Mouse (Mus musculus): Measurements from ENCODE around the gene Ctnnbip1. TPM values are rescaled to one million over a fixed set of nuclear protein-coding genes. Genes with fewer than 3 reads are reported as not detected.

Gene Ctnnbip1
- polyA plus RNA-seq, 1 experiment from 2014 or later, result 47.5 TPM

DNA sequence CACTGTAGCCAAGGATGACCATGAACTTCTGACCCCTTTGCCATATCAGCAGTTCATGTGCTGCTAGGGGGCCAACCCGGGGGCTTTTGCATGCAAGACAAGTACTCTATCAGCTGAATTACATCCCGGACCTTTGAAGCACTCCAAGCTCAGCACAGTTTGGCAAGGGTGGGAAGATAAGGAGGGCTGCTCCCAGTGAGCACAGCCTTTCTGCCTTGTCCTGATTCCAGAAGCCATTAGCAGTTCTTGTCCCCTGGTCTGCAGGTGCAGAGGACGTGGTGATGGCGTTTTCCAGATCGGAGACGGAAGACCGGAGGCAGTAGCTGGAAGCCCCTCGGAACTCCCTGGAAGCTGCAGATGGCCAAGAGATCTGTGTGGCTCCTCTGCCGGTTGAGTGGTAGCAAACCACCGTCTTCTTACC is 45.9 kb downstream of the Ctnnbip1 start:
- no peak overlapping the region for H3K9ac ChIP-seq

DNA sequence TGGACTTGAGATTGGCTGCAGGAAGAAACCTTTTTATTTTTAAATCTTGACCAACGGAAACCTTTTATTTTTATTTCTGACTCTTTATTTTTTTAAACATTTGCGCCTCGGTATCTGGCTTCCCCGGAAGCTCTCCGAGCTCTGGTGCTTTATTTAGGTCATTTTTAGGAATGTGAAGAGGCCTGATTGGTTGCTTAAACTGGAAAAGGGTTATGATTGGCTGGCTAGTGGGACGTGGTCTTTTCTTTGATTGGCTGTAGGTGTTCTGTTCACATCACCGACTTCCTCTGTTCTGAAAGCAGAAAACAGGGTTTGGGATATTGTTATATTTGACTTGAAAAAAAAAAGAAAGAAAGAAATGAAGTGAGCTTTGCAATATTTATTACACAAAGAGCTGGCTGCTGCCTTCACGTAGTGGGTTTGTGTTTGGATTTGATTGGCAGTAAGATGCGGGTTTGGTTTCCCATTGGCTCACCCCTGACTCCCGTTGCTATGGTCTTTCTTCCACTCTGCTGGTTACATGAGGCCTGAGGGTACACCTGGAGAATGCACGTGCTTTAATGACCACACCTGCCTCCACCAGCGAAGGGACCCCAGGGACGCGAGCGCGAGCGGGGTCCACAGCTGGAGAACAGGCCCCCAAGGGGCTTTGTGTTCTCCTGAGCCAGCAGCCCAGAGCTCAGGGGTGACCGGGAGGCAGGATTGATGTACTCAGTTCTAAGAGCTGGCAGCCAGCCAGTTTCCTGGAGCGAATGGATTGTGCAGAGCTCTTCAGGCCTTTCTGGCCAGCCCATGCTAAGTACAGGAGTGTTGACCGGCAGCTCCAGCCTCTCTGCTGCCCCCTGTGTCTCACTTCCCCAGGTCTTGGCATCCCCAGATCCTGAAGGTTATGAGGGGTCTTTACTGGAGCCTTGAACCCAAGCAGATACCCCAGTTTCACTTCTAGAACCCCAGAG is 46.7 kb downstream of the Ctnnbip1 start:
- Histone ChIP-seq H3K9me3 (no peaks in the 10 kb centered on the region), H3K4me1 (peaks cover 44% of the 10 kb centered on the region), H3K4me2 (peak overlapping the region; percentile 17; the same call in 1 of the 2 replicates), H3K36me3 (0 out of 2 replicates have a peak, but pooled peaks cover 2% of the 10 kb centered on the region), H3K4me3 (replicated peaks) (no peak overlapping the region), H3K27me3 (replicated peaks) (no peaks in the 10 kb centered on the region), H3K27ac (peak overlapping the region; percentile 65), H3K9ac (no peak overlapping the region)
- 44% methylated on average over 20 of the region's 20 CpGs for WGBS
- peak; percentile 83 for ATAC-seq (ENCODE audit: insufficient read depth, low FRiP score, low read depth)

More for the DNA sequence above, 45.9 kb downstream of the Ctnnbip1 start:
- WGBS, result 66% methylated on average over 10 of the region's 10 CpGs
- ATAC-seq (ENCODE audit: insufficient read depth, low FRiP score, low read depth), result no peak
- H3K9me3 ChIP-seq, result no peaks in the 10 kb centered on the region
- no peak overlapping the region for H3K4me3 ChIP-seq (replicated peaks)
- H3K4me1 ChIP-seq, result peaks cover 37% of the 10 kb centered on the region
- no peak overlapping the region; the same call in 1 of the 2 replicates for H3K27ac ChIP-seq
- 0 out of 2 replicates have a peak, but pooled peaks cover 6% of the 10 kb centered on the region for H3K36me3 ChIP-seq
- no peaks in the 10 kb centered on the region for H3K27me3 ChIP-seq (replicated peaks)
- no peak overlapping the region for H3K4me2 ChIP-seq

GRCm38 (mm10) chr4:149567432-149568026 is 49.5 kb downstream of the Ctnnbip1 start:
- no peaks in the 10 kb centered on the region for H3K9me3 ChIP-seq
- H3K9ac ChIP-seq, result no peak overlapping the region
- H3K4me3 ChIP-seq (replicated peaks), result no peak overlapping the region
- 31% methylated on average over 8 of the region's 8 CpGs for WGBS
- no peaks in the 10 kb centered on the region for H3K36me3 ChIP-seq
- H3K4me2 ChIP-seq, result no peak overlapping the region
- peak overlapping the region; percentile 80 for H3K27ac ChIP-seq
- H3K27me3 ChIP-seq (replicated peaks), result no peaks in the 10 kb centered on the region
- peaks cover 58% of the 10 kb centered on the region for H3K4me1 ChIP-seq
- peak; percentile 37 for ATAC-seq (ENCODE audit: insufficient read depth, low FRiP score, low read depth)

DNA sequence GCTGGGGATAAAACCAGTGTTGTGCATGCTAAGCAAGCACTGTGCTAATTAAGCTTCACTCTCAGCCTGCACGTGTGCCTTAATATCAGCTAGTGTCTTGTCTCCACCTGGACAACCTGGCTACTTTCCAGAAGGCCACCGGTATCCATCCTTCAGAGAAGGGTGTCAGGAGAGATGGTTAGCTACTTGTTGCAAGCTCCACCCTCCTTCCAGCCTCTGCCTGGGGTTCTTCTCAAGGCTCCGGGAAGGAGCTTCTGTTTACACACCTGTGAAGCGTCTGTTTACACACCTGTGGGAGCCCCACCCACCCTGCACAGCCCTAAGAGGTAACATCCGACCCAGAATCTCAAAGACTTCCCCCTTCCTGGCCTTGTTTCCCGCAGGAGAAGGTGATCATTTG is 50.6 kb downstream of the Ctnnbip1 start:
- no peaks in the 10 kb centered on the region for H3K27me3 ChIP-seq (replicated peaks)
- no peaks in the 10 kb centered on the region for H3K9me3 ChIP-seq
- 31% methylated on average over 6 of the region's 6 CpGs for WGBS
- peak overlapping the region; percentile 80 for H3K27ac ChIP-seq
- H3K4me1 ChIP-seq, result peaks cover 57% of the 10 kb centered on the region
- no peak overlapping the region for H3K4me2 ChIP-seq
- no peak overlapping the region for H3K4me3 ChIP-seq (replicated peaks)
- no peaks in the 10 kb centered on the region for H3K36me3 ChIP-seq
- ATAC-seq (ENCODE audit: insufficient read depth, low FRiP score, low read depth), result no peak
- no peak overlapping the region for H3K9ac ChIP-seq

- Histone ChIP-seq H3K4me1 (peaks cover 47% of the 10 kb centered on the region), H3K36me3 (no peaks in the 10 kb centered on the region), H3K4me3 (replicated peaks) (no peak overlapping the region), H3K27me3 (replicated peaks) (no peaks in the 10 kb centered on the region), H3K27ac (peak overlapping the region; percentile 16; the same call in 1 of the 2 replicates), H3K9ac (no peak overlapping the region), H3K9me3 (no peaks in the 10 kb centered on the region), H3K4me2 (no peak overlapping the region)
- no peak for ATAC-seq (ENCODE audit: insufficient read depth, low FRiP score, low read depth)
- 74% methylated on average over 6 of the region's 6 CpGs for WGBS
Observed at GRCm38 (mm10) chr4:149569781-149570497, 51.9 kb downstream of the Ctnnbip1 start.

- no peaks in the 10 kb centered on the region for H3K9me3 ChIP-seq
- no peak for ATAC-seq (ENCODE audit: insufficient read depth, low FRiP score, low read depth)
- H3K4me1 ChIP-seq, result peaks cover 42% of the 10 kb centered on the region
- H3K4me3 ChIP-seq (replicated peaks), result no peak overlapping the region
- no peaks in the 10 kb centered on the region for H3K36me3 ChIP-seq
- H3K4me2 ChIP-seq, result no peak overlapping the region
- no peak overlapping the region for H3K9ac ChIP-seq
- no peaks in the 10 kb centered on the region for H3K27me3 ChIP-seq (replicated peaks)
- no peak overlapping the region for H3K27ac ChIP-seq
- WGBS, result 68% methylated on average over 4 of the region's 4 CpGs
Observed at GRCm38 (mm10) chr4:149570498-149570863, 52.4 kb downstream of the Ctnnbip1 start.

GRCm38 (mm10) chr4:149571209-149571608 is 53.2 kb downstream of the Ctnnbip1 start:
- H3K9me3 ChIP-seq, result no peaks in the 10 kb centered on the region
- H3K36me3 ChIP-seq, result no peaks in the 10 kb centered on the region
- H3K4me3 ChIP-seq (replicated peaks), result no peak overlapping the region
- ATAC-seq (ENCODE audit: insufficient read depth, low FRiP score, low read depth), result peak; percentile 20; the same call in 1 of the 2 replicates
- peak overlapping the region; percentile 4; the same call in 1 of the 2 replicates for H3K4me2 ChIP-seq
- no peaks in the 10 kb centered on the region for H3K27me3 ChIP-seq (replicated peaks)
- no peak overlapping the region for H3K9ac ChIP-seq
- peak overlapping the region; percentile 73 for H3K27ac ChIP-seq
- peaks cover 42% of the 10 kb centered on the region for H3K4me1 ChIP-seq
- 62% methylated on average over 5 of the region's 5 CpGs for WGBS

GRCm38 (mm10) chr4:149571651-149572149 is 53.7 kb downstream of the Ctnnbip1 start:
- Histone ChIP-seq H3K9ac (no peak overlapping the region), H3K36me3 (no peaks in the 10 kb centered on the region), H3K27me3 (replicated peaks) (no peaks in the 10 kb centered on the region), H3K9me3 (no peaks in the 10 kb centered on the region), H3K4me1 (peaks cover 42% of the 10 kb centered on the region), H3K4me3 (replicated peaks) (no peak overlapping the region), H3K4me2 (peak overlapping the region; percentile 4; the same call in 1 of the 2 replicates), H3K27ac (peak overlapping the region; percentile 73)
- WGBS, result 41% methylated on average over 8 of the region's 8 CpGs
- no peak for ATAC-seq (ENCODE audit: insufficient read depth, low FRiP score, low read depth)

DNA sequence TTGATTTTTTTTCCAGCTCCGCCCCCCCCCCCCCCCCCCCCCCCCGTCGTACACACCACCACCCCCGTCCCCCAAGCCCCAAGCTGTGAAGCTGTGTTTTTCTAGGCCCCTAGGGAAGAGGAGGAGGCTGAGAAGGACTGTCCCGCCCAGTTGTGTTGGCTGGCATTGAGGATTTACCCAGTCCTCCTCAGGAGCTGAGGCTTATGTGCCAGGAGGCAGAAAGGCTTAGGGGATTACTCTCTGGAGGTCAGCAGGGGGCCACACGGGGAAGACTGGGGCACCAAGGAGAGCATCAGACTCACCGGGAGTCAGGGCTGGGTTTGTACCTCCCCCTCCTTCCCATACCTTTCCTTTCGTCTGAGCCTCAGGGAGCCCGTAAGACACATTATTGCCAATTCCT is 54.4 kb downstream of the Ctnnbip1 start:
- peaks cover 42% of the 10 kb centered on the region for H3K4me1 ChIP-seq
- H3K9ac ChIP-seq, result no peak overlapping the region
- H3K9me3 ChIP-seq, result no peaks in the 10 kb centered on the region
- H3K27me3 ChIP-seq (replicated peaks), result no peaks in the 10 kb centered on the region
- WGBS, result 27% methylated on average over 6 of the region's 9 CpGs
- peak overlapping the region; percentile 73 for H3K27ac ChIP-seq
- no peak for ATAC-seq (ENCODE audit: insufficient read depth, low FRiP score, low read depth)
- H3K36me3 ChIP-seq, result no peaks in the 10 kb centered on the region
- H3K4me3 ChIP-seq (replicated peaks), result no peak overlapping the region
- H3K4me2 ChIP-seq, result no peak overlapping the region

GRCm38 (mm10) chr4:149572851-149573250 is 54.8 kb downstream of the Ctnnbip1 start:
- Histone ChIP-seq H3K27me3 (replicated peaks) (no peaks in the 10 kb centered on the region), H3K9me3 (no peaks in the 10 kb centered on the region), H3K4me1 (peaks cover 38% of the 10 kb centered on the region), H3K36me3 (no peaks in the 10 kb centered on the region), H3K27ac (peak overlapping the region; percentile 73), H3K4me3 (replicated peaks) (no peak overlapping the region), H3K9ac (no peak overlapping the region), H3K4me2 (no peak overlapping the region)
- no peak for ATAC-seq (ENCODE audit: insufficient read depth, low FRiP score, low read depth)
- WGBS, result 48% methylated on average over 8 of the region's 8 CpGs

DNA sequence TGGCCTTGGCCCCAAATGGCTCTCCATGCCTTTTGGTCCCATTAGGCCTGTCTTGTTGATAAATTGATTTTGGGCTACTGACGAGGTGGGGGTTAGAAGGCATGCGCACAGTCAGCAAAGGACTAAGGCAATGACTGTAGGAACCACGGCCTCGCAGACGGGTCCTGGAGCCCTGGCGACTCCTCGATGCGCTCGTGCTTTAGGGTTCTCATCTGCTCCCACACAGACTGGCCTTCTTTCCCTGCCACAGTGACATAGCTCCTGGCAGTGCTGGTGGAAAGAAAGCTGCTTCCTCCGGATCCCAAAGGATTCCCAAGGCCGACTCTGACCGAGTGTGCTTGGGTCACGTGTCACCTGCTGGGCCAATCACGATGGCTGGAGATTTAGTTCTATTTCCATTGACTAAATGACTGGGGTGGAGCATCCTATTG is 56.4 kb downstream of the Ctnnbip1 start:
- no peak overlapping the region for H3K4me2 ChIP-seq
- H3K9ac ChIP-seq, result no peak overlapping the region
- no peaks in the 10 kb centered on the region for H3K27me3 ChIP-seq (replicated peaks)
- H3K36me3 ChIP-seq, result no peaks in the 10 kb centered on the region
- 61% methylated on average over 14 of the region's 14 CpGs for WGBS
- ATAC-seq (ENCODE audit: insufficient read depth, low FRiP score, low read depth), result no peak
- H3K4me1 ChIP-seq, result peaks cover 32% of the 10 kb centered on the region
- H3K9me3 ChIP-seq, result no peaks in the 10 kb centered on the region
- H3K27ac ChIP-seq, result no peak overlapping the region
- H3K4me3 ChIP-seq (replicated peaks), result no peak overlapping the region
